Mouse (Mus musculus): ENCODE data around the gene Pnkp. TPM values are rescaled to one million over a fixed set of nuclear protein-coding genes. Genes with fewer than 3 reads are reported as not detected.

Pnkp gene
- total RNA-seq, 2 experiments from 2014 or later = 33.1 to 36.3 TPM

GRCm38 (mm10) chr7:44817441-44817840, 39.5 kb upstream of the Pnkp start:
- H3K4me3 ChIP-seq = peak overlapping the region; percentile 82
- DNase-seq (ENCODE audit: low spot score in 2 of 2) = no peak
- peak overlapping the region; percentile 97 for H3K27ac ChIP-seq
- no peak for TF ChIP-seq CTCF (conservative IDR thresholded peaks at IDR 0.05)

DNA sequence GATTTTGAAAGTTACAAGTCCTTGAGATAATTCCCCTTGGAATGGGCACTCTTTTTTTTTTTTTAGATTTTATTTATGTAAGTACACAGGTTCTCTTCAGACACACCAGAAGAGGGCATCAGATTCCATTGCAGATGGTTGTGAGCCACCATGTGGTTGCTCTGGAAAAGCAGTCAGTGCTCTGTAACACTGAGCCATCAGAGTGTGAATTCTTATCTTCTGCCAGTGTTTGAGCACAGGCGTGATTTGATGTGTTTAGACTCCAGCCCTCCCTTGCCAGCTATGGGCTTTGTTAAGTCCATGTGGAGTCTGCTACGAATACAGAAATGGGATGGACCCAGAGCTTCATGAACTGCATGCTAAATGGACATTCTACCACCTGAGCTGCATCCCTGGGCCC, 38.8 kb upstream of the Pnkp start:
- peak; percentile 74 for TF ChIP-seq CTCF (conservative IDR thresholded peaks at IDR 0.05)
- peak in 1 of 2 experiments; percentile 16 for DNase-seq (ENCODE audit: low spot score in 2 of 2)
- Histone ChIP-seq H3K27ac (peak overlapping the region; percentile 97), H3K4me3 (peak overlapping the region; percentile 82; the same call in 1 of the 2 replicates)

GRCm38 (mm10) chr7:44818751-44819235, 38.1 kb upstream of the Pnkp start:
- DNase-seq (ENCODE audit: low spot score in 2 of 2) = peak in 1 of 2 experiments; percentile 48
- no peak for TF ChIP-seq CTCF (conservative IDR thresholded peaks at IDR 0.05)
- Histone ChIP-seq H3K27ac (peak overlapping the region; percentile 97), H3K4me3 (peak overlapping the region; percentile 39)

- peak overlapping the region; percentile 97 for H3K27ac ChIP-seq
- no peak for TF ChIP-seq CTCF (conservative IDR thresholded peaks at IDR 0.05)
- DNase-seq (ENCODE audit: low spot score in 2 of 2) = peak in 1 of 2 experiments; percentile 5
- H3K4me3 ChIP-seq = no peak overlapping the region; the same call in 1 of the 2 replicates
These were observed 37.5 kb upstream of the Pnkp start for GRCm38 (mm10) chr7:44819391-44819790.

- Histone ChIP-seq H3K4me3 (no peak overlapping the region), H3K27ac (peak overlapping the region; percentile 97; the same call in 1 of the 2 replicates)
- no peak for TF ChIP-seq CTCF (conservative IDR thresholded peaks at IDR 0.05)
- DNase-seq (ENCODE audit: low spot score in 2 of 2) = peak in 1 of 2 experiments; percentile 7
These were observed 37.1 kb upstream of the Pnkp start for GRCm38 (mm10) chr7:44819863-44820262.

DNA sequence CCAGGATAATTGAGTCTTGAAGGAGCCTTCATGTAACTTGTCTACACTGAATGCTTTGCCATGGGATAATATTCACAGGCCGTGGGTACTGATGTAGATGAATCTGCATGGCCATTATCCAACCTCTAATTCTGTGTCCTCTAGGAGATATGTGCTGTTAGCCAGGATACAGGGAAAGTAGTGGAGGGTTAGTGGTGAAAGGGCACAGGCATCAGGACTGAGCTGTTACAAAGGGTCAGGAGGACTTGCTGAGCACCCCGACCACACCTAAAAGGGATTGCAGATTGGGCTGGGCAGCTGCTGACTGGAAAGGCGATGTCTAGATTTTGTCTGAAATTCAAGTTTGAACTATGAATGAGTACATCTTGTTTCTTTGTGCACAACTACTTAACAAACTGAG, 36.4 kb upstream of the Pnkp start:
- H3K27ac ChIP-seq = no peak overlapping the region
- H3K4me3 ChIP-seq = no peak overlapping the region
- peak in 1 of 2 experiments; percentile 1 for DNase-seq (ENCODE audit: low spot score in 2 of 2)
- TF ChIP-seq CTCF (conservative IDR thresholded peaks at IDR 0.05) = no peak

DNA sequence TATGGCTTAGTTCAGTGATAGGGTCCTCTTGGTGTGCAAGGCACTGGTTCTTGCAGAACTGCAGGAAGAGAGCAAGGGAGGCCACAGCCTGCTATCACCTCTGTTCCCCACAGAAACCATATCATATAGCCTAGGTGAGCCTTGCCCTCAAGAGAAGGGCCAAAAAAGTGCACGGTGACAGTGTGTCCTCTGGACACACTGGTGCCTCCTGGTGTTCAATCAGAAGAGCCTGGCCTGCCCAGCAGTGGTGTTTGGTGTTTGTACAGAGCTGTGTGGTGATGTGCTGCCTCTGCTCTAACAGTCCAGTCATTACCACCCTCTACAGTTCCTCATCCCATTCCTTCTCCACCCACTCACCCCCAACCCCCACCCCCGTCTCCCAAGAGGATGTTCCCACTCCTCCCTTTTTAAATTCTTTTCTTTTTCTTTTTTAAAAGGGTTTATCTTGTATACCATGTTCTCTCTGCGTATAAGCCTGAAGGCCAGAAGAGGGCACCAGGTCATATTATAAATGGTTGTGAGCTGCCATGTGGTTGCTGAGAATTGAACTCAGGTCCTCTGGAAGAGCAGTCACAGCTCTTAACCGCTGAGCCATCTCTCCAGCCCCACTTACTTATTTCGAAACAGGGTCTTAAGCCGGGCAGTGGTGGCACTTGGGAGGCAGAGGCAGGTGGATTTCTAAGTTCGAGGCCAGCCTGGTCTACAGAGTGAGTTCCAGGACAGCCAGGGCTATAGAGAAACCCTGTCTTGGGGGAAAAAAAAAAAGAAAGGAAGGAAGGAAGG, 35.1 kb upstream of the Pnkp start:
- TF ChIP-seq CTCF (conservative IDR thresholded peaks at IDR 0.05) = peak; percentile 43
- DNase-seq (ENCODE audit: low spot score in 2 of 2) = peak in 1 of 2 experiments; percentile 5
- no peak overlapping the region for H3K27ac ChIP-seq
- H3K4me3 ChIP-seq = no peak overlapping the region

DNA sequence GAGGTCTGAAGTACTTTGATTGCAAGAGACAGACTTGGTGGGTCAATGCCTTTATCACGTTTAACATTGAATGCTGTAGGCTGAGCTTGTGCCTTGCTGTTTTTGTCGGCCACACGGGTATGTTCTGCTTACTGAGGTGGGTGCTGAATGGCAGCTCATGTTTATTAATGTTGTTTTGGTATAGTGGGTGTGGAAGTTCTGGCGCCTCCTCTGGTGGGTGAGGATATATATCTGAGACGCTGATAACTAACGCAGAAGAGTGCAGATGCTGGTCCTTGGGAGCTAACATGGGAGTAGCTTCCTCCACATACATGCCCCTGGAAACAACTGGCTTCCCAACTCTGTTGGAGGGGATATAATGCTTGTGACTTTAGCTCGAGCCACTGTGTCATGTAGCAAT, 33.5 kb upstream of the Pnkp start:
- DNase-seq (ENCODE audit: low spot score in 2 of 2) = peak in 1 of 2 experiments; percentile 6
- Histone ChIP-seq H3K27ac (no peak overlapping the region), H3K4me3 (no peak overlapping the region)
- peak; percentile 50 for TF ChIP-seq CTCF (conservative IDR thresholded peaks at IDR 0.05)

- peak; percentile 75 to 86 for DNase-seq (ENCODE audit: low spot score in 2 of 2)
- Histone ChIP-seq H3K4me3 (no peak overlapping the region), H3K27ac (no peak overlapping the region)
- TF ChIP-seq CTCF (conservative IDR thresholded peaks at IDR 0.05) = peak; percentile 95
These were observed 32.1 kb upstream of the Pnkp start for GRCm38 (mm10) chr7:44824872-44825271.

GRCm38 (mm10) chr7:44826771-44827170, 30.2 kb upstream of the Pnkp start:
- DNase-seq (ENCODE audit: low spot score in 2 of 2) = no peak
- no peak overlapping the region for H3K27ac ChIP-seq
- no peak overlapping the region for H3K4me3 ChIP-seq
- TF ChIP-seq CTCF (conservative IDR thresholded peaks at IDR 0.05) = no peak

DNA sequence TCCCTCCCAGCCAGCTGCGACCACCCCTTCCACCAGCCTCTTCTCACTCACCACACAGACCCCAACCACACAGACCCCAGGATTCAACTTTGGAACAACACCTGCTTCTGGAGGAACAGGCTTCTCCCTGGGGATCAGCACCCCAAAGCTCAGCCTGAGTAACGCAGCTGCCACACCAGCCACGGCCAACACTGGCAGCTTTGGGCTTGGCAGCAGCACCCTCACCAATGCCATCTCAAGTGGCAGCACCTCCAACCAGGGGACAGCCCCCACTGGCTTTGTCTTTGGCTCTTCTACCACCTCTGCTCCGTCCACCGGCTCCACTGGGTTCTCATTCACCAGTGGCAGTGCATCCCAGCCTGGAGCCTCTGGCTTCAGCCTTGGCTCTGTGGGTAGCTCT, 28.2 kb upstream of the Pnkp start:
- no peak for TF ChIP-seq CTCF (conservative IDR thresholded peaks at IDR 0.05)
- no peak for DNase-seq (ENCODE audit: low spot score in 2 of 2)
- Histone ChIP-seq H3K4me3 (no peak overlapping the region), H3K27ac (no peak overlapping the region)

- DNase-seq (ENCODE audit: low spot score in 2 of 2) = no peak
- TF ChIP-seq CTCF (conservative IDR thresholded peaks at IDR 0.05) = no peak
- H3K27ac ChIP-seq = no peak overlapping the region
- H3K4me3 ChIP-seq = no peak overlapping the region
These were observed 24.2 kb upstream of the Pnkp start for GRCm38 (mm10) chr7:44832763-44833162.

DNA sequence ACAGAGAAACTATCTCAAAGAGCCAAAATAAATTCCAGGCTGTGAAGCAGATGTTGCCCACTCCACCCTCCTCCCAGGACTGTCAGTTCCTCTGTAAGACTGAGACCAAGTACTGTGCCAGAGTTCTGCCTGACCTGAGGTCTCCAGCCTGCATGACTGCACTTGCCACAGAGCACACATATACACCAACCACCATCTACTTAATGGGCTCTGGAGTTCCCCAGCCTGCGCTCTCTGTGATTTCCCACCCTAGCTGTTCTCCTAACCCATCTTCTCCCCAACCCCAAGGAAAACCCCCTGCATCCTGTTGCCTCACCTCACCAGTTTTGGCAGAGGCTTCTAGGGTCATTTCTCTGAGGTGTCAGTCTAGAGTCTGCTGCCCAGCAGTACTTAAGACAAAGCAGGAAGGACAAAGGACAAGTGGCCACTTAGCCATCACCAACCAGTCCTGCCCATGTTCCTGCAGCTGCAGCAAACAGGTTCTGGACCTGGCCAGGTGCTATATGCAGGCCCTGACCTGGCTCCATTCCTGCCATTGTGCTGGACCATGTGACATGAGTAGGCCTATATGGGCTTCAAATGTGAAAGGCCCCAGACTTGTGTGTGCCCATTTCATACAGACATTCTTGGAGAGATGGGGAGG, 21.4 kb upstream of the Pnkp start:
- DNase-seq (ENCODE audit: low spot score in 2 of 2) = no peak
- no peak for TF ChIP-seq CTCF (conservative IDR thresholded peaks at IDR 0.05)
- Histone ChIP-seq H3K27ac (peak overlapping the region; percentile 1; the same call in 1 of the 2 replicates), H3K4me3 (no peak overlapping the region)

Measured in layer of hippocampus, adult 2 months (tissue).